Mouse (Mus musculus): ENCODE measurements around the gene Gm1123. TPM values are rescaled to one million over a fixed set of nuclear protein-coding genes. Genes with fewer than 3 reads are reported as not detected.

Gm1123 gene
- polyA plus RNA-seq, 1 experiment from 2014 or later, result 3.4 TPM

DNA sequence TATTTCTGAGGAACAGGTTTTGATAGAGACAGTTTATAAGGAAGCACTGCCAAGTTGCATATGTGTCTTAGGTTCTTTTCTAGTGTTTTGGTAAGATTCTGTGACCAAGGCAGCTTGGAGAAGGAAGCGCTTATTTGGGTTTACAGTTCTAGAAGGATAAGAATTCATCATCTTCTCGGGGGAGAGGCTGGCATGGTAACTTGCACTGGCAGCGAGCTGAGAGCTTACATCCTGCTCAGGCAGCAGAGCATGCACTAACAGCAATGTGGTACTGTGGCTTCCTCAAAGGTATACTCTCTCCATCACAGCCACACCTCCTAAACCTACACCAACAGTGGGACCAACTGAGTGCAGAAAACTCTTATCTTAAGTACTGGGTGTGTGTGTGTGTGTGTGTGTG is 18.8 kb downstream of the Gm1123 start:
- no peak overlapping the region for H3K4me3 ChIP-seq (replicated peaks; ENCODE audit: low read length)
- WGBS, result 46% methylated on average over 3 of the region's 3 CpGs
- H3K36me3 ChIP-seq (ENCODE audit: control insufficient read depth, insufficient read depth, low read length), result no peaks in the 10 kb centered on the region
- H3K4me2 ChIP-seq (ENCODE audit: low read depth, low read length), result no peak overlapping the region
- no peaks in the 10 kb centered on the region for H3K9me3 ChIP-seq (replicated peaks; ENCODE audit: control insufficient read depth, low read length)
- H3K27me3 ChIP-seq (ENCODE audit: control insufficient read depth, insufficient read depth, low read length), result no peaks in the 10 kb centered on the region
- H3K27ac ChIP-seq (ENCODE audit: low read length), result no peak overlapping the region
- no peaks in the 10 kb centered on the region for H3K4me1 ChIP-seq (ENCODE audit: control insufficient read depth, insufficient read depth, low read length)
- peak; percentile 40; the same call in 1 of the 2 replicates for ATAC-seq (ENCODE audit: insufficient read depth, low FRiP score)
- H3K9ac ChIP-seq (ENCODE audit: low read length), result no peak overlapping the region

DNA sequence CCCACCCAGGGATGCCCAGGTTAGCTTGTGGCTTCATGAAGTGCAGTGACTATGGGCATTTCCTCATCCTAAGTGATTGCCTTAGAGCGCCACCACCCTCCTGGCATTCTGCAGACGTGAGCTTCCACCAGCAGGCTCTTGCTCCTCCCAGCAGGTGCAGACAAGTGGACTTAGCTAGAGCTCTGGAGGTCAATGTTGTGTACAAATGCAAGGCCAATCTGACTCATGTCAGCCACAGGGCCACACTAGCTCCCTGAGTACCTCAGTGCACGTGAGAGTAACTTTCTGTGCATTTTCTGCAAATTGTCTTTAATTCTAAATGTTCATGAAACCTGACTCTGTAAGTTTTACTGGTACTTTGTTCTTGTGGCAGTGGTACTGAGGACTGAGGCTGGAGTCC is 19.2 kb downstream of the Gm1123 start:
- Histone ChIP-seq H3K4me1 (ENCODE audit: control insufficient read depth, insufficient read depth, low read length) (no peaks in the 10 kb centered on the region), H3K9ac (ENCODE audit: low read length) (no peak overlapping the region), H3K4me3 (replicated peaks; ENCODE audit: low read length) (no peak overlapping the region), H3K36me3 (ENCODE audit: control insufficient read depth, insufficient read depth, low read length) (no peaks in the 10 kb centered on the region), H3K9me3 (replicated peaks; ENCODE audit: control insufficient read depth, low read length) (no peaks in the 10 kb centered on the region), H3K27me3 (ENCODE audit: control insufficient read depth, insufficient read depth, low read length) (no peaks in the 10 kb centered on the region), H3K4me2 (ENCODE audit: low read depth, low read length) (no peak overlapping the region), H3K27ac (ENCODE audit: low read length) (no peak overlapping the region)
- ATAC-seq (ENCODE audit: insufficient read depth, low FRiP score), result no peak
- WGBS, result 66% methylated on average over 3 of the region's 3 CpGs

DNA sequence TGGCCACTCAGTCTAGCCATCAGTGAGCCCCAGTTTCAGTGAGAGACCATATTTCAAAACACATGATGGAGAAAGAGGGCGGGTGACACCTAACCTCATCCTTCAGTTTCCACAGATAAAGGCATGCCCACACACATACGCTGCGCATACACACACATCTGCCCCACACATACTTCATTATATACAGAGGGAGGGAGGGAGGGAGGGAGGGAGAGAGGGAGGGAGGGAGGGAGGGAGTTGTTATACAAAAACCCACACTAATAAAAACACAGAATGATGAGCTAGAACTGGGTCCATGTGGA is 25.7 kb downstream of the Gm1123 start:
- H3K4me3 ChIP-seq (replicated peaks; ENCODE audit: low read length), result no peak overlapping the region
- H3K27me3 ChIP-seq (ENCODE audit: control insufficient read depth, insufficient read depth, low read length), result no peaks in the 10 kb centered on the region
- ATAC-seq (ENCODE audit: insufficient read depth, low FRiP score), result no peak
- WGBS, result 96% methylated on average over 3 of the region's 3 CpGs
- 0 out of 2 replicates have a peak, but pooled peaks cover 3% of the 10 kb centered on the region for H3K36me3 ChIP-seq (ENCODE audit: control insufficient read depth, insufficient read depth, low read length)
- H3K9me3 ChIP-seq (replicated peaks; ENCODE audit: control insufficient read depth, low read length), result no peaks in the 10 kb centered on the region
- H3K9ac ChIP-seq (ENCODE audit: low read length), result no peak overlapping the region
- H3K4me2 ChIP-seq (ENCODE audit: low read depth, low read length), result no peak overlapping the region
- no peaks in the 10 kb centered on the region for H3K4me1 ChIP-seq (ENCODE audit: control insufficient read depth, insufficient read depth, low read length)
- H3K27ac ChIP-seq (ENCODE audit: low read length), result no peak overlapping the region

DNA sequence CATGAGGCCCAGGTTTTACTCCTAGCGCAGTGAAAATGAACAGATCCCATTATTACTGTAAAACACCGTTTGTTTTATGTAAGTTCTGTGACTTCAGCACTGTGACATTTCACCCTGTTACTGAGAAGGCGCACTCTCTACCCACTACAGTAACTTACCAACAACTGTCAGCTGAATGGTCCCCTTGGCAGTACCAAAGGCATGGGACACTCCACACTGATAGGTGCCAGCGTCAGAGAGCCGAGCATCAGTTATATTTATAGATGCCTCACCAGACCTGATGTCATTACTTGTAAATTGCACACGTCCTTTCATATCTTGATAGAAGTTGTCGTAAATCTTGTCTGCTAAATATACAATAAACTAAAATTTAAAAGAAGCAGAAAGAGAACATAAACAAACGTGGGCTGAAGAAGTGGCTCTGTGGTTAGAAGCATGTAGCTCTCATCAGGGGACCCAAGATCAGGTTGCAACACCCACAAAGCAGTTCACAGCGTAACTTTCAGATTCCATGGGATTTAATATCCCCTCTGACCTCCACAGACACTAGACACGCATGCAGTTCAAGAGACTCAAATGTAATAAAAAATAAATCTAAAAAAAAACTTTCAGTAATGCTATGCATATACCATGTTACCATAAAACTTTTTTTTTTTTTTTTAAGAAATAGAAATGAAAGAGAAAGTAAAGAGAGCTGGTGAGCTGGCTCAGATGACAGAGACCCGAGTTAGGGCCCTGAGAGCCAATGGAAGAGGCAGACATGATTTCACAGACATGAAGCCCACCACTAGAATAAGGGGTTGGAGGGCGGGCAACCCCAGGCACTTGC is 26.2 kb downstream of the Gm1123 start:
- 70% methylated on average over 12 of the region's 12 CpGs for WGBS
- H3K9ac ChIP-seq (ENCODE audit: low read length), result no peak overlapping the region

DNA sequence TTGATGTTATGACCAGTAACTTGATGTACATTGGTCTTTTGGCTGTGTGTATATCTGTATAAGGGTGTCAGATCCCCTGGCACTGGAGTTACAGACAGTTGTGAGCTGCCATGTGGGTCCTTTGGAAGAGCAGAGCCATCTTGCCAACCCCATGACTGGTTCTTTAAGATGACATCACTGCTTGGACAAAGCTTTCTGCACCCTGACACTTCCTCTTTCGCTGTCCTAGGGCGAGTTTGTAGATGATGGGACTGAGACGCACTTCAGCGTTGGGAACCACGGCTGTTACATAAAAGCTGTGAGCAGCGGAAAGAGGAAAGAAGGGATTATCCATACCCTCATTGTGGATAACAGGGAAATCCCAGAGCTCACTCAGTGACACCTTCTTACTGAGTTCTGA is 34.2 kb downstream of the Gm1123 start:
- H3K27me3 ChIP-seq (ENCODE audit: control insufficient read depth, insufficient read depth, low read length), result no peaks in the 10 kb centered on the region
- no peak overlapping the region for H3K9ac ChIP-seq (ENCODE audit: low read length)
- no peak overlapping the region for H3K4me2 ChIP-seq (ENCODE audit: low read depth, low read length)
- no peaks in the 10 kb centered on the region for H3K4me1 ChIP-seq (ENCODE audit: control insufficient read depth, insufficient read depth, low read length)
- no peak for ATAC-seq (ENCODE audit: insufficient read depth, low FRiP score)
- 0 out of 2 replicates have a peak, but pooled peaks cover 3% of the 10 kb centered on the region for H3K36me3 ChIP-seq (ENCODE audit: control insufficient read depth, insufficient read depth, low read length)
- no peak overlapping the region for H3K4me3 ChIP-seq (replicated peaks; ENCODE audit: low read length)
- WGBS, result 85% methylated on average over 6 of the region's 6 CpGs
- no peak overlapping the region for H3K27ac ChIP-seq (ENCODE audit: low read length)
- H3K9me3 ChIP-seq (replicated peaks; ENCODE audit: control insufficient read depth, low read length), result no peaks in the 10 kb centered on the region

More for the DNA sequence above, 26.2 kb downstream of the Gm1123 start:
- Histone ChIP-seq H3K4me1 (ENCODE audit: control insufficient read depth, insufficient read depth, low read length) (no peaks in the 10 kb centered on the region), H3K4me2 (ENCODE audit: low read depth, low read length) (no peak overlapping the region), H3K27me3 (ENCODE audit: control insufficient read depth, insufficient read depth, low read length) (no peaks in the 10 kb centered on the region), H3K36me3 (ENCODE audit: control insufficient read depth, insufficient read depth, low read length) (0 out of 2 replicates have a peak, but pooled peaks cover 3% of the 10 kb centered on the region), H3K9me3 (replicated peaks; ENCODE audit: control insufficient read depth, low read length) (no peaks in the 10 kb centered on the region), H3K4me3 (replicated peaks; ENCODE audit: low read length) (no peak overlapping the region), H3K27ac (ENCODE audit: low read length) (no peak overlapping the region)
- no peak for ATAC-seq (ENCODE audit: insufficient read depth, low FRiP score)

DNA sequence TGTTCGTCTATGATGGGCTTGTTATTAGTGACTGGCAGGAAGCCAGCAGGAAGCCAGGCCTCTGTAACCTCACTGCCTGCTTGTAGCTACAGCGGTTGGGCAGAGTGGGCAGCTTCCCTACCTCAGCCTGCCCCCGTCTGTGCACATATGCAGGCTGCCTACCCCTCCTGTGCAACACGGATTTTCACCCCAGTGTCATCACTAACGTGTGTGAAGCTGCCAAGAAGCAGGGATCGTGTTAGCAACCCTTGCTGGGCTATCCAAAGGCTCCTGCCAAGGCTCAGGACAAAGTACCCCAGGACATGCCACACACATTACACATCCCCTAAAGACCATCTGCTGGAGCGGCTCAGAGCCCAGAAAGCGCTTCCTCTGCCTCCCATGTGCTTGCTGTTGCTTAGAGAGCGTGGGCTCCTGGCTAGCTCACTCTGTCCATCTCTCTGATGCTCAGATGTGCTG is 35.6 kb downstream of the Gm1123 start:
- no peaks in the 10 kb centered on the region for H3K9me3 ChIP-seq (replicated peaks; ENCODE audit: control insufficient read depth, low read length)
- 74% methylated on average over 9 of the region's 9 CpGs for WGBS

DNA sequence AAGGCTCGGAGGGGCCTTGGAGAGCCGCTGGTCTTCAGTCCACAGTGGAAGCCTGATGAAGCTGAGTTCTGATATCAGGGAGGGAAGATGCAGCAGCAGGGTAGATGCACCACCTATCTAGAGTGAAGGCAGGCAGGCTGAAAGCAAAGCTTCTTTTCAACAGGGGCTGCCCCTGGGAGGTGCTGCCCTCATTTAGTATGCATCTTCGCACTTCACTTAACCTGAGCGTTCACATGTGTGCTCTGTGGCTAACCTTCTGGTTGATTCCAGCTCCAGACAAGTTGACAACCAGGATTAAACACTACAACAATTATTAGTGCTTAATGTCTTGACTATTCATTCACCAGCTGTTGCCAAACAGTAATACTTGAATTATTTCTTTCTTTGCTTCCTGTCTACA is 41.4 kb downstream of the Gm1123 start:
- H3K4me2 ChIP-seq (ENCODE audit: low read depth, low read length), result no peak overlapping the region
- H3K4me3 ChIP-seq (replicated peaks; ENCODE audit: low read length), result no peak overlapping the region
- H3K36me3 ChIP-seq (ENCODE audit: control insufficient read depth, insufficient read depth, low read length), result no peaks in the 10 kb centered on the region
- no peaks in the 10 kb centered on the region for H3K9me3 ChIP-seq (replicated peaks; ENCODE audit: control insufficient read depth, low read length)
- no peak for ATAC-seq (ENCODE audit: insufficient read depth, low FRiP score)
- no peaks in the 10 kb centered on the region for H3K27me3 ChIP-seq (ENCODE audit: control insufficient read depth, insufficient read depth, low read length)
- no peak overlapping the region for H3K27ac ChIP-seq (ENCODE audit: low read length)
- H3K9ac ChIP-seq (ENCODE audit: low read length), result no peak overlapping the region
- H3K4me1 ChIP-seq (ENCODE audit: control insufficient read depth, insufficient read depth, low read length), result no peaks in the 10 kb centered on the region
- WGBS, result 81% methylated on average over 4 of the region's 4 CpGs

More for the DNA sequence above, 35.6 kb downstream of the Gm1123 start:
- H3K4me2 ChIP-seq (ENCODE audit: low read depth, low read length), result no peak overlapping the region
- no peak overlapping the region for H3K4me3 ChIP-seq (replicated peaks; ENCODE audit: low read length)
- ATAC-seq (ENCODE audit: insufficient read depth, low FRiP score), result no peak
- no peaks in the 10 kb centered on the region for H3K27me3 ChIP-seq (ENCODE audit: control insufficient read depth, insufficient read depth, low read length)
- H3K9ac ChIP-seq (ENCODE audit: low read length), result no peak overlapping the region
- H3K27ac ChIP-seq (ENCODE audit: low read length), result no peak overlapping the region
- H3K36me3 ChIP-seq (ENCODE audit: control insufficient read depth, insufficient read depth, low read length), result no peaks in the 10 kb centered on the region
- no peaks in the 10 kb centered on the region for H3K4me1 ChIP-seq (ENCODE audit: control insufficient read depth, insufficient read depth, low read length)

DNA sequence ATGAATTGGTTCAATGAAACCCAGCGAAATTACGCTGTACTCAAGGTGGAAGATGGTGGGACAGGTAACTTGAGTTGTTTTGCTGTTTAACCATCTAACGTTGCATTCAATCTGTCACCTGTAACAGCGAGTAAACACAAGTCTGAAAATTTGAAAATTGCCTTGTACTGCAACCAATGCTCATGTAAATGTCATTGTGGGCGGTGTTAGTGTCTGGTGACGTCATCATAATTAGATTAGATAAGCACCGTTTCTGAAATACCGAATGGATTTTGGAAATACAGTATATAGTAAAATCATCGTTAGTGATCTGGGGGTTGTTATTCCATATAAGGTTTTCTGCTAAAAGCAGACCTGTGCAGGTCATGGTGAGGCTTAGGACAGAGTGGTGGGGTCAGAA is 48.4 kb downstream of the Gm1123 start:
- ATAC-seq (ENCODE audit: insufficient read depth, low FRiP score), result no peak
- no peaks in the 10 kb centered on the region for H3K36me3 ChIP-seq (ENCODE audit: control insufficient read depth, insufficient read depth, low read length)
- peak overlapping the region; percentile 87 for H3K4me2 ChIP-seq (ENCODE audit: low read depth, low read length)
- no peaks in the 10 kb centered on the region for H3K9me3 ChIP-seq (replicated peaks; ENCODE audit: control insufficient read depth, low read length)
- 38% methylated on average over 9 of the region's 9 CpGs for WGBS
- peak overlapping the region; percentile 81; the same call in 1 of the 2 replicates for H3K9ac ChIP-seq (ENCODE audit: low read length)
- H3K27ac ChIP-seq (ENCODE audit: low read length), result no peak overlapping the region
- H3K4me1 ChIP-seq (ENCODE audit: control insufficient read depth, insufficient read depth, low read length), result no peaks in the 10 kb centered on the region; the same call in 1 of the 2 replicates
- peak overlapping the region; percentile 84 for H3K4me3 ChIP-seq (replicated peaks; ENCODE audit: low read length)
- peaks cover 5% of the 10 kb centered on the region for H3K27me3 ChIP-seq (ENCODE audit: control insufficient read depth, insufficient read depth, low read length)

DNA sequence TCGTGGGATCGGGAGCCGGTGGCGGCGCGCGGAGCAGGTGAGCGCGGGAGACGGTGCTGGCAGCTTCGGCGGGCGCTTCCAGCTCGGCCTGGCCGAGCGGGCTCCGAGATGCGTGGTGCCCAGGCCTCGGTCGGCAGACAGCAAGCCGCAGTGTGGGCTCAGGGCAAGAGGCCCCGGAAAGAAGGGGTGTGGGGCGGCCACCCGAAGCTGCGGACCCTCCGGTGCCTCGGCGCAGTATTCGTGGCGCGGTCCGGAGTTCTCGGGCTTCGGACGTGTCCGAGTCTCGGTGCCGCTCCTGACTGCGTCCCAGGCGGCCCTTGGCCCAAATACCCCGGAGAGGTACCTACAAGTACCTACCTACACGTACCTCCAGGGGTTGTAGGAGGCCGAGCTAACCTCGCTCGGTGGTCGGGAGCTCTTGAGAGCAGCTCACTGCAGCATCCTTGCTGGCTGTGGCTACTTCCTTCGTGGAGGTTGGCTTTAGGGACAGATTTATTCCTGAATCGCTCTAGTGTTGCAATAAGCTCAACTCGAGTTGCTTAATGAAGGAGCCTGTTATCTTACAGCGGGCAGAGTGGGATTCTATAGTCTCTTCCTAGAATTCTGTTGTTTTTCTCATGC is 48.9 kb downstream of the Gm1123 start:
- H3K4me2 ChIP-seq (ENCODE audit: low read depth, low read length), result peak overlapping the region; percentile 87
- no peaks in the 10 kb centered on the region for H3K36me3 ChIP-seq (ENCODE audit: control insufficient read depth, insufficient read depth, low read length)
- H3K27ac ChIP-seq (ENCODE audit: low read length), result 0 out of 2 replicates have a peak overlapping the region, but pooled peaks have one; percentile 39
- under 1% methylated on average over 49 of the region's 50 CpGs for WGBS
- peak overlapping the region; percentile 84 for H3K4me3 ChIP-seq (replicated peaks; ENCODE audit: low read length)
- H3K9me3 ChIP-seq (replicated peaks; ENCODE audit: control insufficient read depth, low read length), result no peaks in the 10 kb centered on the region
- no peaks in the 10 kb centered on the region; the same call in 1 of the 2 replicates for H3K4me1 ChIP-seq (ENCODE audit: control insufficient read depth, insufficient read depth, low read length)
- H3K9ac ChIP-seq (ENCODE audit: low read length), result peak overlapping the region; percentile 81
- peak; percentile 41; the same call in 1 of the 2 replicates for ATAC-seq (ENCODE audit: insufficient read depth, low FRiP score)
- peaks cover 5% of the 10 kb centered on the region for H3K27me3 ChIP-seq (ENCODE audit: control insufficient read depth, insufficient read depth, low read length)
